Mouse (Mus musculus) CH12F3 (cell line): ENCODE measurements around the gene Chst11.

Experiments
- in situ Hi-C: fragments of 300-500 bp; cut with MboI; formaldehyde crosslinking; loops from 2 replicates; pipeline ENCODE4 v1.14.3; 2020; ENCODE audit warnings: low sequenced_read_pairs

Chst11 gene

GRCm38 (mm10) chr10:83030928-83031327 is 45.6 kb downstream of the Chst11 start:
- in situ Hi-C loops: no loop called here

- in situ Hi-C loops: no loop called here
Measured at GRCm38 (mm10) chr10:83031561-83031960, 46.3 kb downstream of the Chst11 start.

- in situ Hi-C loops: no loop called here
Measured at GRCm38 (mm10) chr10:83032559-83032958, 47.3 kb downstream of the Chst11 start.

- in situ Hi-C loops: no loop called here
Measured at GRCm38 (mm10) chr10:83036340-83037045, 51.2 kb downstream of the Chst11 start.

- in situ Hi-C loops: no loop called here
Measured at GRCm38 (mm10) chr10:83038166-83038565, 52.9 kb downstream of the Chst11 start.

GRCm38 (mm10) chr10:83039414-83039813 is 54.1 kb downstream of the Chst11 start:
- in situ Hi-C loops: no loop called here

- in situ Hi-C loops: no loop called here
Measured at GRCm38 (mm10) chr10:83041875-83042274, 56.6 kb downstream of the Chst11 start.

GRCm38 (mm10) chr10:83042613-83043477 is 57.5 kb downstream of the Chst11 start:
- in situ Hi-C loops: no loop called here

- in situ Hi-C loops: no loop called here
Measured at GRCm38 (mm10) chr10:83043478-83044259, 58.4 kb downstream of the Chst11 start.

- in situ Hi-C loops: no loop called here
Measured at GRCm38 (mm10) chr10:83049174-83049780, 64.0 kb downstream of the Chst11 start.

GRCm38 (mm10) chr10:83053886-83054550 is 68.7 kb downstream of the Chst11 start:
- in situ Hi-C loops: no loop called here

- in situ Hi-C loops: no loop called here
Measured at GRCm38 (mm10) chr10:83056291-83056690, 71.0 kb downstream of the Chst11 start.

- in situ Hi-C loops: no loop called here
Measured at GRCm38 (mm10) chr10:83056866-83057265, 71.6 kb downstream of the Chst11 start.

- in situ Hi-C loops: no loop called here
Measured at GRCm38 (mm10) chr10:83060066-83060782, 74.9 kb downstream of the Chst11 start.

- in situ Hi-C loops: no loop called here
Measured at GRCm38 (mm10) chr10:83062315-83062714, 77.0 kb downstream of the Chst11 start.

GRCm38 (mm10) chr10:83064796-83065195 is 79.5 kb downstream of the Chst11 start:
- in situ Hi-C loops: no loop called here

- in situ Hi-C loops: no loop called here
Measured at GRCm38 (mm10) chr10:83066159-83066558, 80.9 kb downstream of the Chst11 start.

GRCm38 (mm10) chr10:83067305-83067704 is 82.0 kb downstream of the Chst11 start:
- in situ Hi-C loops: no loop called here

- in situ Hi-C loops: no loop called here
Measured at GRCm38 (mm10) chr10:83068466-83068865, 83.2 kb downstream of the Chst11 start.

- in situ Hi-C loops: no loop called here
Measured at GRCm38 (mm10) chr10:83069791-83070190, 84.5 kb downstream of the Chst11 start.
